ENCODE assay signal across 8 mouse cellular contexts in the genomic region with DNA sequence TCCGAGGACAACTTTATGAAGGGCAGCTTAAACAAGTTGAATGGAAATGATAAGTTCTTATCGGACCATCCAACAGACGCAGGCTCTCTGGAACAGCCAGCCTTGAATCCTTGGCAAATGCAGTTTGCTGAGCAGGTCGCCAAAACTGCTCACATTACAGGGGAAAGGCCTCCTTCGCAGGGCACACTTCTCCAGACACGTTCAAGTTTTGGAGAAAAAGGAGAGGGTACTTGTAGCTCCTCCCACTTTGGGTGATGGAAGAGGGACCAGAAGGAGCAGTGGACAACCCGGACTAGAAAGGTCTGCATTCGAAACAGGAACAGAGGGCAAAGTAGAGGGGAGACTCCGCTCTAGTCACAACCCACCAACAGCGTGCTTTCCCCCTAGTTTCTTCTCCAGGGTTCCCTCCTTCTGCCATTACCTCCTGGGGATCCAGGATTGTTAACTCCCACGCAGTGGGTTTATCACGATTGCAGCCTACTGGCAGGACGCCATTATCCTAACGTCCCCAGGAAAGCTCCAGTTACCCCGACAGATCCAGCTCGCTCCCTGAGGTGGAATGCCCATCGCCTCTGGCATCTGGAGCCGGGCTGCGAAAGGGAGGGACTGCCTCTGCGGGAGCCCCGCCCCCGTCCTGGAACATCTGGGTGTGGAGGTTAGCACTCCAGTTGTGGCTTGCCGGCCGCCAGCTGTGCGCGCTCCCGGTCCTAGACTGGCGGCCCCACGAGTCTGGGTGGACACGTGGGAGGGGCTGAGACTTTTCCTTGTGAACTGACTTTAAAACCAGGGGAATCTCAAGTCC.
DNase-seq lines count a peak whose midpoint lies in the region; ATAC-seq and TF ChIP-seq lines count a peak whose summit lies in the region.

No protein-coding gene starts in this region.

- peaks cover 14% of the 10 kb centered on the region for H3K4me1 ChIP-seq in intestine, embryonic 16.5 days (ENCODE audit: control insufficient read depth, insufficient read depth, low read length)
- peaks cover 5% of the 10 kb centered on the region for H3K4me1 ChIP-seq in liver, adult 2 months (ENCODE audit: control insufficient read depth, insufficient read depth, low read length)
- H3K4me1 ChIP-seq in midbrain, embryonic 16.5 days (ENCODE audit: control insufficient read depth, insufficient read depth, low read length) = peaks cover 25% of the 10 kb centered on the region

- no peaks in the 10 kb centered on the region for H3K9me3 ChIP-seq in intestine, embryonic 16.5 days (ENCODE audit: control insufficient read depth, low read length)
- no peaks in the 10 kb centered on the region for H3K9me3 ChIP-seq in midbrain, embryonic 16.5 days (replicated peaks; ENCODE audit: control insufficient read depth, low read length, poor library complexity, severe bottlenecking)

- peak; percentile 62 for ATAC-seq in common myeloid progenitor, adult 5-6 weeks (replicated peaks; ENCODE audit: low read depth, poor library complexity, severe bottlenecking)
- ATAC-seq in intestine, embryonic 16.5 days = peak; percentile 78
- ATAC-seq in midbrain, embryonic 16.5 days = peak; percentile 25; the same call in 1 of the 2 replicates

- no peak for TF ChIP-seq CTCF in liver, adult 2 months (IDR thresholded peaks at IDR 0.05; ENCODE audit: low read depth, low read length)

- 0 out of 2 replicates have a peak, but pooled peaks have one; percentile 26 for TF ChIP-seq POLR2A in liver, adult 2 months (IDR thresholded peaks at IDR 0.05; ENCODE audit: extremely low read depth, insufficient read depth, low read length)

- DNase-seq in embryo, embryonic 10 days (ENCODE audit: low spot score) = peak; percentile 81
- DNase-seq in embryo, embryonic 9.5 days (ENCODE audit: extremely low spot score) = no peak
- DNase-seq in heart, adult 11 months = peak; percentile 99
- peak; percentile 60 for DNase-seq in liver, adult 2 months (ENCODE audit: extremely low read depth, low read depth, low spot score)
- DNase-seq in thymus, adult 18-20 months = peak; percentile 32 to 34

- peak overlapping the region; percentile 92 for H3K27ac ChIP-seq in intestine, embryonic 16.5 days (ENCODE audit: low read length)
- H3K27ac ChIP-seq in liver, adult 2 months (replicated peaks; ENCODE audit: insufficient read depth, low read depth, low read length) = 0 out of 2 replicates have a peak overlapping the region, but pooled peaks have one; percentile 93
- peak overlapping the region; percentile 61; the same call in 1 of the 2 replicates for H3K27ac ChIP-seq in midbrain, embryonic 16.5 days (ENCODE audit: low read length)

- H3K4me2 ChIP-seq in intestine, embryonic 16.5 days (ENCODE audit: low read depth, low read length) = peak overlapping the region; percentile 68
- peak overlapping the region; percentile 63 for H3K4me2 ChIP-seq in midbrain, embryonic 16.5 days (ENCODE audit: low read length)

- no peaks in the 10 kb centered on the region for H3K36me3 ChIP-seq in intestine, embryonic 16.5 days (ENCODE audit: control insufficient read depth, insufficient read depth, low read length)
- H3K36me3 ChIP-seq in liver, adult 2 months (ENCODE audit: control insufficient read depth, insufficient read depth, low read length) = no peaks in the 10 kb centered on the region
- no peaks in the 10 kb centered on the region for H3K36me3 ChIP-seq in midbrain, embryonic 16.5 days (ENCODE audit: control insufficient read depth, insufficient read depth, low read length)

- 14% methylated on average over 30 of the region's 30 CpGs for WGBS in intestine, embryonic 16.5 days
- WGBS in liver, adult 2 months = 23% methylated on average over 30 of the region's 30 CpGs
- WGBS in midbrain, embryonic 16.5 days = 12% methylated on average over 30 of the region's 30 CpGs

- peak overlapping the region; percentile 42 for H3K4me3 ChIP-seq in intestine, embryonic 16.5 days (ENCODE audit: low read length)
- H3K4me3 ChIP-seq in liver, adult 2 months (ENCODE audit: insufficient read depth, low read depth, low read length) = peak overlapping the region; percentile 30
- peak overlapping the region; percentile 32 for H3K4me3 ChIP-seq in midbrain, embryonic 16.5 days (ENCODE audit: low read depth, low read length)

- peak overlapping the region; percentile 66 for H3K9ac ChIP-seq in intestine, embryonic 16.5 days (ENCODE audit: low read depth, low read length)
- H3K9ac ChIP-seq in liver, adult 2 months (ENCODE audit: low read depth, low read length) = peak overlapping the region; percentile 60
- H3K9ac ChIP-seq in midbrain, embryonic 16.5 days (ENCODE audit: low read depth, low read length) = no peak overlapping the region

- no peaks in the 10 kb centered on the region for H3K27me3 ChIP-seq in intestine, embryonic 16.5 days (replicated peaks; ENCODE audit: control insufficient read depth, insufficient read depth, low read length)
- H3K27me3 ChIP-seq in liver, adult 2 months (ENCODE audit: control insufficient read depth, insufficient read depth, low read length) = no peaks in the 10 kb centered on the region
- H3K27me3 ChIP-seq in midbrain, embryonic 16.5 days (ENCODE audit: control insufficient read depth, insufficient read depth, low read depth, low read length) = no peaks in the 10 kb centered on the region

- no peaks in the 10 kb centered on the region for H3K79me2 ChIP-seq in liver, adult 2 months (ENCODE audit: control insufficient read depth, insufficient read depth, low read length)

Comparison
In these comparisons a context has a peak if more than half of its experiments do, and no peak if none do; other contexts are left out.
1. ATAC-seq: peak in every context shown above with its lines; median percentile 78 in intestine, embryonic 16.5 days; 62 in common myeloid progenitor, adult 5-6 weeks; 25 in midbrain, embryonic 16.5 days.